Mouse (Mus musculus) hindbrain, embryonic 13.5 days (tissue): Measurements from ENCODE around the gene Nup214. TPM values are rescaled to one million over a fixed set of nuclear protein-coding genes. Genes with fewer than 3 reads are reported as not detected.

Experiments
- ATAC-seq: fragments of 200-750 bp; cut with Nextera tagmentation; 2 replicates; pipeline ENCODE4 v1.8.0; 2017; ENCODE audit warnings: moderate TSS enrichment; ENCODE audit not compliant: low FRiP score
- H3K27ac ChIP-seq: fragments of 300-500 bp; sonication (generic); 2 replicates; pipeline ENCODE4 v1.5.1; 2015; ENCODE audit warnings: inconsistent platforms, mild to moderate bottlenecking, moderate library complexity
- H3K27me3 ChIP-seq: fragments of 300-500 bp; sonication (generic); 2 replicates; pipeline ENCODE4 v1.6.1; 2015; ENCODE audit warnings: mild to moderate bottlenecking, inconsistent platforms
- H3K36me3 ChIP-seq: fragments of 300-500 bp; sonication (generic); 2 replicates; pipeline ENCODE4 v1.6.1; 2015; ENCODE audit warnings: mild to moderate bottlenecking, inconsistent platforms
- H3K4me1 ChIP-seq: fragments of 300-500 bp; sonication (generic); replicated peaks from 2 replicates; pipeline ENCODE4 v1.6.1; 2015; ENCODE audit warnings: inconsistent platforms
- H3K4me2 ChIP-seq: fragments of 300-500 bp; sonication (generic); 2 replicates; pipeline ENCODE4 v1.6.1; 2015; ENCODE audit warnings: inconsistent platforms, mild to moderate bottlenecking, moderate library complexity
- H3K4me3 ChIP-seq: fragments of 300-500 bp; sonication (generic); 2 replicates; pipeline ENCODE4 v1.5.1; 2015; ENCODE audit warnings: mild to moderate bottlenecking, inconsistent platforms
- H3K9ac ChIP-seq: fragments of 300-500 bp; sonication (generic); 2 replicates; pipeline ENCODE4 v1.6.1; 2015; ENCODE audit warnings: mild to moderate bottlenecking, inconsistent platforms
- H3K9me3 ChIP-seq: fragments of 300-500 bp; sonication (generic); 2 replicates; pipeline ENCODE4 v1.6.1; 2016; ENCODE audit warnings: inconsistent platforms
- WGBS: fragments of 180-500 bp; shearing (Covaris S2); methylation state at CpG from one replicate; pipeline ENCODE4 v1.1.7; 2015; 5-methylcytosine and 5-hydroxymethylcytosine counted together
- polyA plus RNA-seq: library from polyadenylated mRNA; unstranded; fragments of >200 nt; fragmentation: Nextera tagmentation; extraction: Ambion mirVana; gene quantifications from 2 replicates; pipeline ENCODE4 v1.2.1, GENCODE M21; 2015

Nup214 gene
- polyA plus RNA-seq, 1 experiment from 2014 or later, result 83.5 TPM

DNA sequence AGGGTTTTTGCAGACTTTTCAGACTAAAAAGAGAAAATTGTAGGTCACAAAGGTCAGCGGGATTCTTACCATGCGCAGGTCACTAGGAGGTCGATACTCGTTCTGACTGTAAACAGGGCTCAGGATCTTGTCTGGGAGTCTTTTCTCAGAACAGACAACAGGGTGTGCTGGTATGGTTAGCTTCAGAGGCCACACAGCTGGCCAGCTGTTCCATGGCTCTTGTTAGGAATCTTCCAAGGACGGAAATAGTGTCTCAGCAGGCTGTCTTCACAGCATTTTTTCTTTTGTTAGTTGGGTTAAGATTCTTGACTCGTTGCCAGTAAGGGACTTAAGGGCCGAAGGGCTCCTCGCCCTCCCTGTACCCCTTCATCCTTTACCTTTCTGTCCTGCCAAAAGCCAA, 7.4 kb upstream of the Nup214 start:
- Histone ChIP-seq H3K4me2 (no peak overlapping the region), H3K27ac (no peak overlapping the region), H3K9me3 (no peaks in the 10 kb centered on the region), H3K9ac (no peak overlapping the region), H3K4me1 (peaks cover 19% of the 10 kb centered on the region), H3K36me3 (peaks cover 12% of the 10 kb centered on the region), H3K4me3 (no peak overlapping the region), H3K27me3 (no peaks in the 10 kb centered on the region)
- no peak for ATAC-seq
- WGBS, result 82% methylated on average over 8 of the region's 8 CpGs

DNA sequence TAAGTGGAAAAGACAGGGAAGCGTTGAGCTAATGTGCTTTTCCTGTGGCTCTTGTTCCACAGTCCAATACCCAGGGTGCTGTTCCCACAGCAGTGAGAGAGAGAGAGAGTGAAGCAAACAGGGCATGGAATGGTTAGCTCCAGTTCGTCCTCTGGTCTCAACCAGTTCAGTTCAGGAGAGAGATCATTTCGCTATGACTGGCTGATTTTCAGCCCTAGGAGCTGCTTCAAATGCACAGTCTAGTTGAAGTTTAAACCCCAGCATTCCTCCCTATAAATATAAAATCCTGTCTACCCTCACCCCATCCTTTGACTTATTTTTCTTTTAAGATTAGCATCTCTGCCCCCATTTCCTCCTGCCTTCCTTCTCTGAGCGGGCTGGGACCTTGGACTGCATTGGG, 1.6 kb upstream of the Nup214 start:
- Histone ChIP-seq H3K9ac (no peak overlapping the region), H3K27me3 (no peaks in the 10 kb centered on the region), H3K4me3 (no peak overlapping the region), H3K9me3 (no peaks in the 10 kb centered on the region), H3K36me3 (peaks cover 25% of the 10 kb centered on the region), H3K4me1 (peaks cover 22% of the 10 kb centered on the region), H3K27ac (no peak overlapping the region), H3K4me2 (no peak overlapping the region)
- 88% methylated on average over 4 of the region's 4 CpGs for WGBS
- ATAC-seq, result no peak

DNA sequence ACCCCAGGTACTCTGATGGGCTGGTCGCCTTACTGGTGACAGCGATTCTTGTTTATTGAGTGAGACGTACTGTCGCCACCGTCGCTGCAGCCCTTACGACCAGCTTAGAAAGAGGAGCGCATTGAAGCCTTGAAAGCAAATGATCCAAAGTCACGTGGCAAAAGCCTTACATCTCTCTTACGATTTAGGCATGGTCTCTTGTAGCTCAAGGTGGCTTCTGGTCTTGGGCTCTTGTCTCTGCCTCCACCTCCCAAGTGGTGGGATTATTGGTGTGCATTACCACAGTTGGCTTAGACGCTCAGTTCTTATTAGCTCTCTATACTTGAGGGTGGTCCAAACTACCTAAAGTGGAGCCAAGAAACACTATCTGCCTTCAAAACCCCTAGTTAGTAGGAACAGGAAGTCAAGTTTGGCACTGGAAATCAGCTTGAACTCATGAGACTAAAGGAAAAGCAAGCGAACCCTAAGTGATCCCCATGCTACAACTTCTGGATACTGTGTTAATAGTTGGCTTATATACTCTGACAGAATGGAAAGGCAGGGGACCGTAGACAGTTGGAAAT, 654 bp downstream of the Nup214 start:
- H3K27ac ChIP-seq, result peak overlapping the region; percentile 71
- H3K4me2 ChIP-seq, result peak overlapping the region; percentile 71
- H3K27me3 ChIP-seq, result no peaks in the 10 kb centered on the region
- H3K36me3 ChIP-seq, result peaks cover 44% of the 10 kb centered on the region
- H3K4me3 ChIP-seq, result peak overlapping the region; percentile 95
- no peak for ATAC-seq
- H3K4me1 ChIP-seq, result peaks cover 22% of the 10 kb centered on the region
- no peaks in the 10 kb centered on the region for H3K9me3 ChIP-seq
- H3K9ac ChIP-seq, result peak overlapping the region; percentile 91
- WGBS, result 11% methylated on average over 13 of the region's 13 CpGs

DNA sequence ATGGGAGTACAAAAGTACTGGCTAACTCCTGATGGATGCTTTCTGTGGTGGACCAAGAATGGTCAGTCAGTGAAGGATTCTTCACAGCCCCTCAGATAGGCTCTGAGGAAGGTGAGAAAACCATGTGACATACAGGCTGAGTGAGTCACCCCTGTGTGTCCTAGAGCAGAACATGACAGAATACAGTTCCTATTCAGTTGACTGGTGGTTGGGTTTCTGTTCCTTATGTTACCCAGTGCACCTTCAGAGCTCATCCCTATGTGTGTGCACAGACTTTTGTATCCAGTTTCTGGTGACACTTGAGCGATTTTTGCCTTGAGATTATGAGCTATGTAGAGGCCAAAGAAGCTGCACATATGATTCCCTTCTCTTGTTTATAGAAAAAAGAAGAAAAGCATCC, 13.5 kb downstream of the Nup214 start:
- H3K9ac ChIP-seq, result no peak overlapping the region
- H3K4me3 ChIP-seq, result no peak overlapping the region
- no peak overlapping the region for H3K4me2 ChIP-seq
- no peak for ATAC-seq
- no peak overlapping the region for H3K27ac ChIP-seq
- no peaks in the 10 kb centered on the region for H3K9me3 ChIP-seq
- peaks cover 98% of the 10 kb centered on the region for H3K36me3 ChIP-seq
- H3K4me1 ChIP-seq, result no peaks in the 10 kb centered on the region
- no peaks in the 10 kb centered on the region for H3K27me3 ChIP-seq
- 100% methylated on average over 1 of the region's 1 CpGs for WGBS

DNA sequence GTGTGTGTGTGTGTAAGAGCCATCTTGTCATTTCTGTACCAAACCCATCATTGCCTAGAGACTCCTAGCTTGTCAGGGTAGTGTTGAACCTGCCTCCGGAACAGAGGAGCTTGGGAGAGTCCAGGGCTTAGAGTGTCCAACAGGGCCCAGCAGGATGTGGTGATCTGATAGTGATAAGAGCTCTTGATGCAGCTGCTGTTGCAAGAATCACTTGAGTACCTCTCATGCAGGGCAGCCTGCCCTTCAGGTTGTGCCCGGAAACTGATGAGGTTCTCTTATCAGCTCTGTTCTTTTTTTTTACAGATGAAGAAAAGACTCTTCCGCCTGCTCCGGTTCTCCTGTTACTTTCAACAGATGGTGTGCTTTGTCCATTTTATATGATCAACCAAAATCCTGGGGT, 16.7 kb downstream of the Nup214 start:
- Histone ChIP-seq H3K4me3 (no peak overlapping the region), H3K9ac (no peak overlapping the region), H3K36me3 (peaks cover 94% of the 10 kb centered on the region), H3K4me1 (no peaks in the 10 kb centered on the region), H3K9me3 (no peaks in the 10 kb centered on the region), H3K27ac (no peak overlapping the region), H3K4me2 (no peak overlapping the region), H3K27me3 (no peaks in the 10 kb centered on the region)
- no peak for ATAC-seq
- 95% methylated on average over 4 of the region's 4 CpGs for WGBS

DNA sequence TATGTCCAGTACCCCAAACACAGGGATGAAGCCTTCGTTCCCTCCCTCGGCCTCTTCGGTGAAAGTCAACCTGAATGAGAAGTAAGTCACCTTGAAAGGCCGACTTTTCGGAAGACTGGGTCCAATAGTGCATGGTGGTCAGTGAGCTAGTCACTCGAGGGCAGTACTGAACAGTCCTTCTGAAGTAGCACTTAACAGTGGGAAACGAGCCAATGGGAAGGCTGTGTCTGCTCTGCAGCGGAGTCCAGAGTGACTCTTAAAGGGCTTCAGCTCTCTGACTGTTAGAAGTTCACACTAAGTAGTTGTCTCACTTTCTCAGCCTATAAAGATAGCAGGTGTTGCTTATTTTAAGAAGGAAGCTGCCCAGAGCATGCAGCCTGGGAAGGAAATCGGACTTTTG, 20.7 kb downstream of the Nup214 start:
- no peaks in the 10 kb centered on the region for H3K9me3 ChIP-seq
- no peak for ATAC-seq
- WGBS, result 94% methylated on average over 9 of the region's 9 CpGs

DNA sequence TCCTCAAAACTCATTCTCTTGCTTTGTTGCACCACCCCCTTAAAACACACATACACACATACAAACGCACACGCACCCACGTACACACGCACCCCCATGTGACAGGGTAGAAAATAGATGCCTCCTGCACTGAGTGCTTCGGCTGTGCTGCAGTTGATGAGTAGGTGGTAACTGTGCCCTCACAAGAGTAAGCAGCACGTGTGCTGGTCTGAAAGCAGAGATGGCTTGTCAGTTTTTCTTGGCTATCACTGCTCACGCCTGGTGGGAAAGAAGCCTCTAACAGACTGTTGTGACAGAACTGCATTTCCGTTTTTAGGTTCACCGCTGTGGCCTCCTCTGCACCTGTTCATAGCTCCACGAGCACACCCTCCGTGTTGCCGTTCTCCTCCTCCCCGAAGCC, 21.8 kb downstream of the Nup214 start:
- Histone ChIP-seq H3K4me3 (no peak overlapping the region), H3K9ac (no peak overlapping the region), H3K27me3 (no peaks in the 10 kb centered on the region), H3K4me2 (no peak overlapping the region), H3K9me3 (no peaks in the 10 kb centered on the region), H3K36me3 (peaks cover 91% of the 10 kb centered on the region), H3K27ac (no peak overlapping the region), H3K4me1 (no peaks in the 10 kb centered on the region)
- WGBS, result 96% methylated on average over 13 of the region's 13 CpGs
- no peak for ATAC-seq

More for the DNA sequence above, 20.7 kb downstream of the Nup214 start:
- H3K36me3 ChIP-seq, result peaks cover 92% of the 10 kb centered on the region
- H3K4me2 ChIP-seq, result no peak overlapping the region
- H3K4me1 ChIP-seq, result no peaks in the 10 kb centered on the region
- no peak overlapping the region for H3K9ac ChIP-seq
- no peaks in the 10 kb centered on the region for H3K27me3 ChIP-seq
- H3K27ac ChIP-seq, result no peak overlapping the region
- H3K4me3 ChIP-seq, result no peak overlapping the region

DNA sequence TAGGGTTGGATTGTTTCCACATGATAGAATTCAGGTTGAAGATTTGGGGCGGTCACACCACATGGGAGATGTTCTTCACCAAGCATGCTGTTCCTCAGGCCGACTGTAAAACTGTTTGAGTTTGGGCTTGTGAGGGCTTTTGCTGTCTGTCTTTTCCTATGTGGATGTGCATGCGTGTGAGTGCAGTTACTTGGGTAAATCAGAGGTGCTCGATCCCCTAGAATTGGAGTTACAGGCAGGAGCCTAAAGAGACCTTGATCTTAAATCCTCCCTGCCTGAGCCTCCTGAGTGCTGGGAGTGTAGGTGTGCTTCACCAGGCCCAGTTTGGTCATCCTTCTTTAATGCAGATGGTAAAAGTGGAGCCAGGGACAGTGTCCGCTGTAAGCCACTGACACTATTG, 23.3 kb downstream of the Nup214 start:
- H3K4me2 ChIP-seq, result no peak overlapping the region
- no peak overlapping the region for H3K27ac ChIP-seq
- WGBS, result 94% methylated on average over 5 of the region's 5 CpGs
- no peak overlapping the region for H3K9ac ChIP-seq
- no peaks in the 10 kb centered on the region for H3K9me3 ChIP-seq
- H3K27me3 ChIP-seq, result no peaks in the 10 kb centered on the region
- no peak overlapping the region for H3K4me3 ChIP-seq
- no peak for ATAC-seq
- H3K36me3 ChIP-seq, result peaks cover 83% of the 10 kb centered on the region
- no peaks in the 10 kb centered on the region for H3K4me1 ChIP-seq

DNA sequence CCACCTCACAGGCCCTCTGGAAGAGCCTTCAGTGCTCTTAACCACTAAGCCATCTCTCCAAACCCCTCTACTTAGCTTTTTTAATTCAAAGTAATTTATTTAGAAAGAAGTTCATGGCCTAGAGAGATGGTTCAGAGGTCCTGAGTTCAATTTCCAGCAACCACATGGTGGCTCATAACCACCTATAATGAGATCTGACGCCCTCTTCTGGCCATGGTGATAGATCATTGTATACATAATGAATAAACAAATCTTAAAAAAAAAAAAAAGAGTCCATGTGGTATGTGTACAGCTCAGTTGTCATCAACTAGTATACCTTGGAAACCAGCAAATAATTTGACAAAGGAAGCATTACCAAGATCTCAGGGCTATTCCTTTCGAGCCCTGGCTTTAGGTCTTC, 24.2 kb downstream of the Nup214 start:
- Histone ChIP-seq H3K9me3 (no peaks in the 10 kb centered on the region), H3K27ac (no peak overlapping the region), H3K36me3 (peaks cover 83% of the 10 kb centered on the region), H3K4me3 (no peak overlapping the region), H3K27me3 (no peaks in the 10 kb centered on the region), H3K4me2 (no peak overlapping the region), H3K4me1 (no peaks in the 10 kb centered on the region), H3K9ac (no peak overlapping the region)
- no peak for ATAC-seq
- 66% methylated on average over 2 of the region's 2 CpGs for WGBS

DNA sequence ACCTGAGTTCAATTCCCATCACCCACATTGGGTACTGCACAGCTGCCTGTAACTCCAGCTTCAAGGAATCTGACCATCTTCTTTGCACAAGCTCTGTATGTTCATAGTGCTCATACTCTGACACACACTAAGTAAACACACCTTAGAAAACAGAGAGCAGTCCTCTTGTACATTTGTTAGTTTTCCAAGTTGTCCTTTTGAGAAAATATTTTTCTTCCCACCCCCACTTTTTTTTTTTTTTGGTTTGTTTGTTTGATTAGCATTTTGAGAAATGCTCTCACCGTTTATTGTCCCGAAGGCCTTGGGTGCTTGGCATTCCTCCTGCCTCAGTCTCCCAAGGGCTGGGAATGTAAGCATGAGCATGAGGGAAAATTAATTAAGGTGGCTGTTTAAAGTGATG, 34.1 kb downstream of the Nup214 start:
- 92% methylated on average over 2 of the region's 2 CpGs for WGBS
- no peak overlapping the region for H3K4me2 ChIP-seq
- no peak overlapping the region for H3K9ac ChIP-seq
- H3K36me3 ChIP-seq, result peaks cover 89% of the 10 kb centered on the region
- no peaks in the 10 kb centered on the region for H3K27me3 ChIP-seq
- H3K9me3 ChIP-seq, result no peaks in the 10 kb centered on the region
- H3K4me3 ChIP-seq, result no peak overlapping the region
- no peak overlapping the region for H3K27ac ChIP-seq
- H3K4me1 ChIP-seq, result no peaks in the 10 kb centered on the region
- no peak for ATAC-seq

DNA sequence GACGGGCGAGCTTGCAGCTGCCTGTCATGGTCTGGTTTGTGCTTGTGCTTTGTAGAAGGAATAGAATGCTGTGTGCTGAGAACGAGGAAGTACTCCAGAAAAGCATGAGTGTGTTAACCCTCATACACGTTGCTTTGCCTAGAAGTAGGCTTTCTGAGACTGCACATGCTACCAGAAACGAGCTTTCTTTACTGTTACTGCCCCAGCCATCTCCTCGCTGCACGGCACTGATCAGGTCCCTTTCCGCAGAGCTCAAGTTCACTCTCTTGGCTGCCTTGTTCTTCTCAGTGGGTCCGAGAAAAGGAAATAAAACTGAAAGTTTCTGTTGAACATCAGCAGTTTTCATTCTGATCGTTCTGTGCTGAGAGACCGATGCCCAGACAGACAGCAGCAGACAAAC, 34.5 kb downstream of the Nup214 start:
- Histone ChIP-seq H3K4me1 (no peaks in the 10 kb centered on the region), H3K4me3 (no peak overlapping the region), H3K9ac (no peak overlapping the region), H3K27me3 (no peaks in the 10 kb centered on the region), H3K36me3 (peaks cover 88% of the 10 kb centered on the region), H3K9me3 (no peaks in the 10 kb centered on the region), H3K4me2 (no peak overlapping the region), H3K27ac (no peak overlapping the region)
- no peak for ATAC-seq
- WGBS, result 94% methylated on average over 11 of the region's 11 CpGs

DNA sequence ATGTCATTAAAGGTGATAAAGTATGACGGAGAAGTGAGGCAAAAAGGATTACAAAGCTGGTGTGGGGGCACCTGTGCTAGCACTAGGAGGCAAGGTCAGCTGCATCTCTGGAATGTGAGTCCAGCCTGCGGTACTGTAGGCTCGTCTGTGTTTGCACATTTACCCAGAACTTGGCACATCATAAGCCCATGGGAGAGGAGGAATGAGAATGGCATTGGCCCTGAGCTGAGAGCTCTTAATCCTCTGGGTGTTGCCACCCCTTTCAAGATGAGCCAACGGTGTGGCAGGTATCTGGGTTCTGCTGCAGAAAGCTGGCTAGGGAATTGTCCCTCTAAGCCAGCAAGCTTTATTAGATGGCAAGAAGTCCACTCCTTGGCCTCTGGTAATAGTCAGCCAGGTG, 45.5 kb downstream of the Nup214 start:
- no peak for ATAC-seq
- H3K27me3 ChIP-seq, result no peaks in the 10 kb centered on the region
- no peaks in the 10 kb centered on the region for H3K4me1 ChIP-seq
- WGBS, result 82% methylated on average over 4 of the region's 4 CpGs
- H3K27ac ChIP-seq, result no peak overlapping the region
- H3K9ac ChIP-seq, result no peak overlapping the region
- H3K36me3 ChIP-seq, result peaks cover 93% of the 10 kb centered on the region
- H3K4me2 ChIP-seq, result no peak overlapping the region
- H3K4me3 ChIP-seq, result no peak overlapping the region
- no peaks in the 10 kb centered on the region for H3K9me3 ChIP-seq

DNA sequence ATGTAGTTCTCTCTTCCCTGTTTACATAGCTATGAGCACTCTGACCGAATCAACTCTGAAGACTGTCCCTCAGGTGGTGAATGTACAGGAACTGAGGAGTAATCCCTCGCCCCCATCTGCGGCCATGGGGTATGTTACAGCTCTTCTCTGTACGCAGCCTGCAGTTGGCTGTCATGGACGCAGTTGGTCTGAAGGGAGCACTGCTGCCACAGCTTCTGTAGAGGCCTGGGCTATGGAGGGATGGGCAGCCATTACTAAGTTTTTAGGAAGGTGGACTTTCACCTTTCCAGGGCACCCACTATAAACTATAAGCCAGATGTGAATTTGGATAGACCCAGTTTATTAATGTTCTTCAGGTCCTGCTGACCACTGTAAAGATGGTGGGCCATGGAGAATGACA, 46.0 kb downstream of the Nup214 start:
- no peak overlapping the region for H3K4me3 ChIP-seq
- H3K9me3 ChIP-seq, result no peaks in the 10 kb centered on the region
- H3K27ac ChIP-seq, result no peak overlapping the region
- no peak for ATAC-seq
- H3K36me3 ChIP-seq, result peaks cover 94% of the 10 kb centered on the region
- H3K4me2 ChIP-seq, result no peak overlapping the region
- H3K4me1 ChIP-seq, result no peaks in the 10 kb centered on the region
- H3K9ac ChIP-seq, result no peak overlapping the region
- WGBS, result 94% methylated on average over 5 of the region's 5 CpGs
- H3K27me3 ChIP-seq, result no peaks in the 10 kb centered on the region
